Mouse (Mus musculus) cerebellum, adult 9-11 months (tissue): Measurements from ENCODE around the gene Ift140.
A peak's percentile ranks its signal among the peaks of the same experiment; 100 is the strongest.

Experiments used
- DNase-seq: peaks from one replicate; pipeline ENCODE4 v3.0.0; 2022

The Ift140 gene

DNA sequence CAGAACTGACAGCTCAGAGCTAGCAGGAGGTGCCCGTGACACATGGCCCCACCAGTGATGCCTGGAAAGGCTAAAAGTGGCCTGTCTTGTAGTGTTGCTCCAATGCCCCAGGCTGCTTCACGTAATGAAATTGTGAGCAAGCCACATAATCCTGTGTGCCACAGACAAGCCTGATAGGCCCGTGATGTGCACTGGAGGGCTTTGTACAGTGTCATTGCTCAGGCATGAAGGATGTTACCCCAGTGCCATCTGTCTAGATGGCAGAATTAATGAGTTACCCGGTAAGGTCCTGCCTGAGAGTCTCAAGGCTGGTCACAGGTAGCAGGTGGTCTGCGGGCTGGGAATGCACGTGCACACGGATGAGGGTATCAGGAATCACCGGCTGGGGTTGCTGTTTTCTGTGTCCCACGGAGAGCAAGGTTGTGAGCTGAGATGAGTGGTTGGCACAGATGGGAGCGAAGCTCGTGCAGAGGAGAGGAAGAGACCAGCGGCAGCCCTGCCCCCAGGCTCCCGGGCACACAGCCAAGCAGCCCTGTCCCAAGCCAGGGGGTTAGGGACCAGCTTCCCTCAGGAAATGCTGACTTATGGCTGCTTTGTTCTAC is 62.0 kb downstream of the Ift140 start:
- peak; percentile 72 for DNase-seq

DNA sequence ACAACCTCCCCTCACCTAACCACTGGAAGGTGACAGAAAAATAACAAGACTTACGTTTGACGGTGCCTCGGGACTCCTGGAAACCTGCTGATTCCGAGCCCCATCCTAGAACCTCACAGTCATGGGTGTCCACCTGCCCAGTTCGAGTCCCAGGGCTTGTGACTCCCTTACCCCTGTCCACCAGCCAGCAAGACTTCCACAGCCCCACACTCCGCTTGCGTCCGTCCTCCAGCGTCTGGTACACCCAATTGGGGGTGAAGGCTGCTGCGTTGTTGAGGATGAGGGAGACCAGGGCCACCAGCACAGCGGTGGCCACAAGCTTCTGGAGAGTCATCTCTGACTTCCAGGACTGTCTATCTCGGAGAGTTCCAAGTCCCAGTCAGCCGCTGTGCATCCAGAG is 64.3 kb downstream of the Ift140 start:
- DNase-seq = no peak

DNA sequence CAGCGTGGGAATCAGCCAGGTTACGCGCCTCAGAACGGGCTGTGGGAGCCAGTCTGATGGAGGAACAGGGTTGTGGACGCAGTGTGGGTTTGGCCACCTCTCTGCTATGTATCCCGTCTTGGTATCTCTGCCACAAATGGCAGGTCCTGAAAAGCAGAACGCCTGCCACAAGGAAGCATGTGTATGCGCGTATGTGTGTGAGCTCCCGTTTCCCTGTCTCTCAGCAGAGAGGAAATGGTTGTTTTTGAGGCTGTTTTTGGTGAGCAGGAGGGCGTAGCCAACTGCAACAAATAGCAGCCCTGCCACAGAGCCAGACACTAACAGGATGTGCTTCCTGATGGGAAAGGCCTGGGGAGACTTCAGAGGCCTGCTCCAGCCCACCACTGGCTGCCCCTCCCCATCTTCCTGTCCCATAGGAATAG is 65.1 kb downstream of the Ift140 start:
- DNase-seq = no peak

DNA sequence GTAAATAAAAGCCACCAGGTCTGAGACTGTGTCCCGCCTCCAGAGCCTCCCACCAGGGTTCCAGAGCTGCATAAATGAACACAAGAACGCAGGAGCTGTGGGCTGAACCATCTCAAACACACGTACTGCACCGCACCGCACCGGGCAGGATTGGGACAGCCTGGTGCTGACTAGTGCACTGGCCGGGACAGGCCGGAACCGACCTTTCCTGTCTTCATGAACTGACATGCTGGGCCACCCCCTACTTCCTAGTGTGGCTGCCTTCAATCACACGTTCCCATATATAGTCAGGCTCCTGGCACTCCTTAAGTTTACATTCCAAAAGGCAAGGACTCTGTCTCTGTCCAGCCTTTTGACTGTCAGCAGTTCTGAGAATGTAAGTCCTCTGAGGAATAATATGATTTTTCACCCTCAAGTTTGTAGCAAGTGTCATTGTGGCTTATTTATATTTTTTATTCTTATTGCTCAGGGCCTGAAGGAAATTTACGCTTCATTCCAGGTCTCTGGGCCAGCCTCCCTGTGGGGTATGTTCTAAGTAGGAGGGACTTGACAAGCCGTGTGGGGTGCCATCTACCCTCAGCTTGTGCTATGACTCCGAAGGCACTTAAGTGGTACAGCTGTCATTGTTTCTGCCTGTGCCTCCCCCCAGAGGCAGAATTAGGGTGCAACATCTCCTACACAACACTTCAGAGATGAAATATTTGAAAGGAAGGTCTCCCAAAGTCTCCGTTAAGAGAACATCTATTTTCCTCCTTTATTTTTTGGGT is 66.4 kb downstream of the Ift140 start:
- DNase-seq = no peak

- DNase-seq = no peak
Measured at GRCm38 (mm10) chr17:25082887-25083286, 67.0 kb downstream of the Ift140 start.

DNA sequence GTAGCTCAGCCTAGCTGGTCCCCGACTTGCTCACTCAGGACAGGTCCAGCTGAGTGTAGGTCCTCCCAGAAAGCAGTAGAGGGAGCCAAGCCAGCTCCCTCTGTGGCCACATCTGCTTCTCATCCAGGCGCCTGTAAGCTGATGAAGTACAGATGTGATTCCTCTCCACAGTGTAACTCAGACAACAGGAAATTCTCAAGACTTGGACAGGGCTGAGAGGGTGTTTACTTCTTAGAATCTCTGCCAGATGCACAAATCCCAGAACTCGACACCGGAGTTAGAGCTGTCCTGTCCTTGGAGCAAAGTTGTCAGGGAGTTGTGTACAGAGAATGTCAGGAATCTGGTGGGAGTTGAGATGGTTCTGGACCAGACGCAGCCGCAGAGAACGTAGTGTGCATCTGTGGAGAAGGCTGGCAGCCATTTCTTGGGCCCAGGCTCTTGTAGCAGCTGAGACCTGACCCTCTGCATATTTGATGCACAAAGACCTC is 67.6 kb downstream of the Ift140 start, which contains the start of gene Tmem204:
Gene Tmem204 (minus strand): TSS at position 148 of the 488 bp plus-strand sequence.
- DNase-seq = no peak

- DNase-seq = no peak
Measured at GRCm38 (mm10) chr17:25084835-25085385, 69.0 kb downstream of the Ift140 start.

GRCm38 (mm10) chr17:25086724-25087123 is 70.8 kb downstream of the Ift140 start:
- DNase-seq = no peak

DNA sequence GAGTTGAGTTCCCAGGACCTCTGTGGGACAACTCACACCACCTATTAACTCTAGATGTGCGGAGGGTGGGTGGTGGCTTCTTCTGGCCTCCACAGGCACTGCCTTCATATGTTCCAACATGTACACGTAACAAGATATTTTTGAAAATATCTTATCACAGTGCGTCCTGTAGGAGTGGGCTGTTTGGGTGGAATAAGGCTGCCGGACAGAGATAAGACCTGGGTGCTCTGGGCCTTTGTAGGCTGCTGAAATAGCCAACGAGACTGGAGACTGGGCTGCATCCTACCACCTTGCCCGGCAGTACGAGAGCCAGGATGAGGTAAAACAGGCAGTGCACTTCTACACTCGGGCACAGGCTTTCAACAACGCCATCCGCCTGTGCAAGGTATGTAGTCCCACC is 73.3 kb downstream of the Ift140 start:
- no peak for DNase-seq

- no peak for DNase-seq
Measured at GRCm38 (mm10) chr17:25090450-25090849, 74.6 kb downstream of the Ift140 start.

DNA sequence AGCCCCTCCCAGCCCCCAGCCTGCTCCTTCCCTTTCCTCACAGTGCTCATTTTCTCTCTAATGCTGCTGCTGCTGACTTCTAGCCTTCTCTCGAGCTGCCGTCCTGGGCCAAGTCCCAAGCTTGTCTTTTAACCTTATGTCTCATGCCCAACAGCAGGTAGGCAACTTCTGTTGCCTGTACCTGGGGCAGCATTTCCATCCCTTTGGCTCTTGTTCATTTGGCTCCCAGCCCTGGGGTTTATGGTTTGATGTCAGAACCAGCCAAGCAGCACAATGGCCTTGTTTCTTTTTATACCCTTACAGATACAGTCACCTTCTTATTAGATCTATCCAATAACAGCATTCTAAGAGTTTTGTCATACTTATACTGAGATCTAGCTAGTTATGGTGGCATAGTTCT is 80.3 kb downstream of the Ift140 start:
- peak; percentile 70 for DNase-seq

- DNase-seq = no peak
Measured at GRCm38 (mm10) chr17:25100052-25100451, 84.2 kb downstream of the Ift140 start.

DNA sequence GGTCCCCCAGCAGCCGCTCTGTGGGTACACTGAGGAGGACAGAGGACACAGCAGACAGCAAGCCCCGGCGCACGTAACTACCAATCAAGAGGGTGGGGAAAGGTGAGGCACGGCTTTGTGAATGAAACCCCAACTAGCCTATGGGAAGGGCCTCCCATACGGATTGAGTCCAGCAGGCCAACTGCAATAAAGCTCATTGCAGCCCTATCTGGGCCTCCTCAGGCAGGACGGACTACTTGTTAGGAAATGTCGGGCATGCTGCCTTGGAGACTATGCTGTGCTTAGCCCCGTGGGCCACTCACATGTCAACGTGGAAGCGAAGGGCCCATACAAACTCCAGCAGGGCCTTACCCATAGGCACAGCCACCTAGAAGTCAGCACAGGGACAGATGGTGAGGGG is 85.5 kb downstream of the Ift140 start:
- DNase-seq = no peak

- DNase-seq = no peak
Measured at GRCm38 (mm10) chr17:25107786-25108185, 91.9 kb downstream of the Ift140 start.

DNA sequence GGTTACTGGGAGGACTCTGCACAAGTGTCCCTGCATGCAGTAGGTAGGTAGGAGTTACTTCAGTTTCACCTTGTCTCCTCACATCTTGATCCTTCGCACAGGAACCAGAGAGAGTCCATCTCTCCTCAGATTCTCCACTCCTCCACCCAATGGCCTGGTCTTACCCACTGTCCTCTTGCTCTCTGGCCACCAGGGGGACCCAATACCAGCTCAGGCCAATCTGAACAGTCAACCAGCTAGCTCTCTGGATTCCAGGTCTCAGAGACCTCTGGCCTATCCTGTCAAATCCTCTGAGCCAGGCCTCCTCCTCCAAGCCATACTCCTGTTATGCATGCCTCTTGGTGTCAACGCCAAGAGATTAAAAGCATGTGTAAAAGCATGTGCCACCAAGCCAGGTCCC is 93.7 kb downstream of the Ift140 start:
- DNase-seq = peak; percentile 59

- no peak for DNase-seq
Measured at GRCm38 (mm10) chr17:25110590-25110989, 94.7 kb downstream of the Ift140 start.

GRCm38 (mm10) chr17:25111220-25111619 is 95.3 kb downstream of the Ift140 start:
- no peak for DNase-seq

GRCm38 (mm10) chr17:25111739-25112422 is 96.0 kb downstream of the Ift140 start:
- peak; percentile 85 for DNase-seq

DNA sequence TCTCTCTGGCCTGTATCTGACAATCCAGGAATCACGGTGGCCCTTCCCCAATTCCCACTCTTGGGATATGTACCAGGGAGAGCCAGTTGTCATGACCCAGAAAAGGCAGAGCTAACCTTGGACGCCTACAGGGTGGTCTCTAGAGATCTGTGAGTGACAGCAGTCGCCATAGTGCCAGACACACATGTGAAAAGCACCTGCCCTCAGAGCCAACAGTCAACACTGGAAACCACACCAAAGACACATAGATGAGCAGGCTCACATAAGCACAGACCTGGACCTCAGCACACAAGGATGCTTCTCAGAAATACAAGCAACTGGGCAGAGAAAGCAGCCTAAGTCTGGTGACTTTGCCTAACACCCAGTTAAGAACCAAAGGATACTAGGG is 96.5 kb downstream of the Ift140 start:
- no peak for DNase-seq

GRCm38 (mm10) chr17:25114908-25115645 is 99.2 kb downstream of the Ift140 start:
- DNase-seq = no peak

DNA sequence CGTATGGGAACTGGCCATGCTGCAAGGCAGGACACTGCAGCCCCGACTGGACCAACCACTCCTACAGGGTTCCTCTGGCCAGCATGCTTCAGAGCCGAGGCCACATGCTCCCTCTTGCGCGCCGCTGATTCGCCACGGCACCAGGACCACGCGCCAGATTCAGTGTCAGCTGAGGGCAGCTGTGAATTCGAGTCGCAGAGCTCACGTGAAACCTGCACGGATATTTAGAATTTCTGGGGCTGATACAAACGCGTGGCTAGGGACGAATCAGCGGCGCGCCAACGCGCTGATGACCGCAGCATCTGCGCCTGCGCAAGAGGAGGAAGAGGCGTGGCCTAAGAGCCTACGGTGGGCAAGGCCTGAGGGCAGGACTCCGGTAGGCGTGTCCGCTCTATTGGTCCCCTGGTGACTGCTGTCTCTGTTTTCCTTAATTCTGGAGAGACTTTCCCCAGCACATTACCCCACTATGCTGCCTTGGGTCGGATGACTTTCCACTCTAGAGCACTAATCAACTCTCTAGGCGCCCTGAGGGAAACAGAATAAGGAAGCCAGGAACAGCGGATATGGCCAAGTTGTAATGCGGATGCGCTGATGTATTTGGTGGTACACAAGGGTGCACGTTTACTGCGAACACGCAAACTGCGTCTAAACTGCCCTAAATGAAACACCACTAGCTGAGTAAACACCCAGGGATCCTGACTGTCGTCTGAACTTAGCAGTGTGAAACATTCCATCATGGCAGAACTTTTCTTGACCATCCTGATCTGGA is 100.0 kb downstream of the Ift140 start, which contains the start of gene Telo2:
Gene Telo2 (minus strand): TSS at position 304 of the 769 bp plus-strand sequence.
- peak; percentile 93 for DNase-seq

- no peak for DNase-seq
Measured at GRCm38 (mm10) chr17:25117263-25117662, 101.4 kb downstream of the Ift140 start.
